Mouse (Mus musculus) brown adipose tissue, adult 24 weeks (tissue): Measurements from ENCODE around the gene Fzr1. TPM values are rescaled to one million over a fixed set of nuclear protein-coding genes. Genes with fewer than 3 reads are reported as not detected.
A peak's percentile ranks its signal among the peaks of the same experiment; 100 is the strongest.

ENCODE experiments used
- H3K27ac ChIP-seq: fragments of 200-500 bp; replicated peaks from 2 replicates; pipeline ENCODE4 v1.5.1; 2012; ENCODE audit warnings: low read depth, mild to moderate bottlenecking, low read length
- H3K4me1 ChIP-seq: fragments of 200-500 bp; 2 replicates; pipeline ENCODE4 v1.6.1; 2012; ENCODE audit warnings: low read length, mixed read lengths; ENCODE audit not compliant: control insufficient read depth, insufficient read depth, insufficient read length
- H3K4me3 ChIP-seq: fragments of 200-500 bp; 2 replicates; pipeline ENCODE4 v1.5.1; 2012; ENCODE audit warnings: low read depth, mild to moderate bottlenecking, low read length, moderate library complexity; ENCODE audit not compliant: insufficient read depth
- polyA plus RNA-seq: library from polyadenylated mRNA; stranded (reverse); fragments of >200 nt; gene quantifications from 2 replicates; pipeline ENCODE4 v1.2.4, GENCODE M21; 2012; ENCODE audit not compliant: missing spikeins, insufficient read depth, insufficient read length

Gene Fzr1
- polyA plus RNA-seq, 1 experiment: 9.3 TPM

DNA sequence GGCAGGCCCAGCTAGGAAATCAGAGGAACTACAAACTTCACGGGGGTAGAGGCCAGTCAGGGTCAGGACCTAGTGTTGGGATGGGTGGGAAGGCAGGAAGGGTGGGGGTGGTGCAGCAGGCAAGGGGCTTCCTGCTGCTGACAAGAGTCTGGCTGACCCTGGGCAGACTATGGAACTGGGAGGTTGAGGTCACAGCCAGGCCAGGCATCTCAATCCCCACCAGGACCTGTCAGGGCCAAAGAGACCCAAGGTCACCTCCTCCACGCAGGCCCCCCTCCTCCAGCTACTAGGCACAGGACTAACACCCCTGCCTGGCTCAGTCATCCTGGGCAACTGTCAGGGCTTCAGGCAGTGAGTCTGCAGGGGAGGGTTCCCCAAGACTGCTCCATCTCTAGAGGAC is 50.4 kb downstream of the Fzr1 start:
- Histone ChIP-seq H3K27ac (peak overlapping the region; percentile 64), H3K4me1 (peaks cover 30% of the 10 kb centered on the region), H3K4me3 (no peak overlapping the region)

DNA sequence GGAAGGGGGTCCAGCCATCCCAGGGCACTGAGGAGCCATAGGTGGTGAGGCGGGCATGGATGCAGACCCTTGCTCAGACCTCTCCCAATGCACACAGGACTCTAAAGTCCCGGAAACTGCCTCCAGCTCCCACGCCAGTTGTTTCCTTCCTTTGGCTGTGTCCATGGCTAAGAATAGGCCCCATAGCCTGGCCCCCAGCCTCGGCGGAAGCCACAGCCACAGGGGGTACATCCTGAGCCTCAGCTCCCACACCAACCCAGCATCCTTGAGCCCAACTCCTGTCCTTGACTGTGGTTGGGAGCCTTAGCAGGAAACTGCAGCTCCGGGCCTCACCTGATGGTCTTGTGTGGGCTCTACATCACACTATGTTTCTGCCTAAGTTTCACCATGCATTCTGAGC is 51.5 kb downstream of the Fzr1 start:
- peaks cover 32% of the 10 kb centered on the region for H3K4me1 ChIP-seq
- H3K4me3 ChIP-seq: peak overlapping the region; percentile 20; the same call in 1 of the 2 replicates
- H3K27ac ChIP-seq: peak overlapping the region; percentile 96

DNA sequence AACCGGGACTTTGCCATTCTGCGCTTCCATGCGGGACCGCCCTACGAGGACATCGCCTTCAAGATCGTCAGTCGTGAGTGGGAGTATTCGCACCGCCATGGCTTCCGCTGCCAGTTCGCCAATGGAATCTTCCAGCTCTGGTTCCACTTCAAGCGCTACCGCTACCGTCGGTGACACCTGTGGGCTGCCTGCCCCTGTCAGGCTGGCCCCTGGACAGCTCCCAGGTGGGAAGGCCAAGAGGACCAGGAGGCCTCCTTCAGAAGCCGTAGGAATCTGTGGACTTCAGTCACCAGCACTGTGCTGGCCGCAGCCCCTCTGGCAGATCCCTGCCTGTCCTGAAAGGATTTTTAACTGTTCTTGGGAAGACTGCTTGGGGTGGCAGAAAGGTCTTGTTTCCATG is 52.5 kb downstream of the Fzr1 start:
- H3K27ac ChIP-seq: peak overlapping the region; percentile 96
- H3K4me1 ChIP-seq: peaks cover 32% of the 10 kb centered on the region
- no peak overlapping the region for H3K4me3 ChIP-seq

DNA sequence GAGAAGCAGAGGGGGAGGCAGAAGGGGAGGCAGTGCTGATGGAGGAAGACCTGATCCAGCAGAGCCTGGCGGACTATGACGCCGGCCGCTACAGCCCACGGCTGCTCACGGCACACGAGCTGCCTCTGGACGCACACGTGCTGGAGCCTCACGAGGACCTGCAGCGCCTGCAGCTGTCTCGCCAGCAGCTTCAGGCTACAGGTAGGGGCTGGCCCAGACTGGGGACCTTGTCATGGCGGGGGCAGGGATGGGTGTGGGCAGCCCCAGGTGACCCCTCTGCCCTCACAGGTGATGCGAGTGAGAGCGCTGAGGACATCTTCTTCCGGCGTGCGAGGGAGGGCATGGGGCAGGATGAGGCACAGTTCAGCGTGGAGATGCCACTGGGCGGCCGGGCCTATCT is 53.1 kb downstream of the Fzr1 start:
- Histone ChIP-seq H3K27ac (no peak overlapping the region), H3K4me1 (peaks cover 29% of the 10 kb centered on the region), H3K4me3 (no peak overlapping the region)

DNA sequence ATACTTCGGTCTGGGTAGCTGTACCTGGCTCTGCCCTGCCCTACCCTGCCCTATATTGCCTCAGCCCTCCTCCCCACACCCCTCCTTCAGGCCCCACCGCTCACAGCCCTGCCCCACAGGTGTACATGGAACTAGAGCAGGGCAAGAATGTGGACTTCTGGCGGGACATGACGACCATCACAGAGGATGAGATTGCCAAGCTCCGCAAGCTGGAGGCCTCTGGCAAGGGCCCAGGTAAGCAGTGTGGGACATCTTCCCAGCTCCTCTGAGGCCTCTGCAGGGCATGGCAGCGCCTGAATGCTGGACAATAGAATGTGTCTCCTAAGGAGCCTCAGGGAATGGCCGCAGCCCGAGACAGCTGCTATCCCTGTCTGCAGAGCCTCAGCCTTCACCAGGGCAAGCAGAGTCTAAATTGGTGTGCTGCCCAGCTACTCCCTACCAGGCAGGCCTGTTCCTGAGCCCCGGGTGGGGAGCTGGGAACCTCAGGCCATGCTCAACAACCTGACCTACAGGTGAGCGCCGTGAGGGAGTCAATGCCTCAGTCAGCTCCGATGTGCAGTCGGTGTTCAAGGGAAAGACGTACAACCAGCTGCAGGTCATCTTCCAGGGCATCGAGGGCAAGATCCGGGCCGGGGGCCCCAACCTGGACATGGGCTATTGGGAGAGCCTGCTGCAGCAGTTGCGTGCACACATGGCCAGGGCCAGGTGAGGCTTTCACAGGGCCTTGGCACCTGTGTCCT is 54.4 kb downstream of the Fzr1 start:
- no peak overlapping the region for H3K4me3 ChIP-seq
- no peak overlapping the region for H3K27ac ChIP-seq
- peaks cover 25% of the 10 kb centered on the region for H3K4me1 ChIP-seq

DNA sequence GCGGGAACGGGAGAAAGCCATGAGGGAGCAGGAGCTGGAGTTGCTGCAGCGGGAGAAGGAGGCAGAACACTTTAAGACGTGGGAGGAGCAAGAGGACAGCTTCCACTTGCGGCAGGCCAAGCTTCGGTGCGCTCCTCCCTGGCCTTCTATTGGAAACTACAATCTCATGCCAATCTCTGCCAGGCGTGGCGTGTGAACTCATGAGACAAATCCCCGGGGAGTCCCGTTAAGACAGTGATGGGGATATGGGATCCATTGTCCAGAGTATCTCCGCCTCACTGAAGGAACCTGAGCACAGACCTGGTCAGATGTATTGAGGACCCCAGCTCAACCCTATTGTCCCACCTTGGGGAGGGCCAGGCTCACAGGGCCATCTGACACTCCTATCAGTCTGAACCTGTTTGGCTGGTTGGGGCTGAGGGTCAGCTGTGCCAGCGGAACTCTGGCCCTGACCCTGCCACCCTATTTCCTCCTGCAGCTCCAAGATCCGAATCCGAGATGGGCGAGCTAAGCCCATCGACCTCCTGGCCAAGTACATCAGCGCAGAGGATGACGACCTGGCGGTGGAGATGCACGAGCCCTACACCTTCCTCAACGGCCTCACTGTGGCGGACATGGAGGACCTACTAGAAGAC is 55.1 kb downstream of the Fzr1 start:
- Histone ChIP-seq H3K27ac (no peak overlapping the region), H3K4me3 (no peak overlapping the region)

DNA sequence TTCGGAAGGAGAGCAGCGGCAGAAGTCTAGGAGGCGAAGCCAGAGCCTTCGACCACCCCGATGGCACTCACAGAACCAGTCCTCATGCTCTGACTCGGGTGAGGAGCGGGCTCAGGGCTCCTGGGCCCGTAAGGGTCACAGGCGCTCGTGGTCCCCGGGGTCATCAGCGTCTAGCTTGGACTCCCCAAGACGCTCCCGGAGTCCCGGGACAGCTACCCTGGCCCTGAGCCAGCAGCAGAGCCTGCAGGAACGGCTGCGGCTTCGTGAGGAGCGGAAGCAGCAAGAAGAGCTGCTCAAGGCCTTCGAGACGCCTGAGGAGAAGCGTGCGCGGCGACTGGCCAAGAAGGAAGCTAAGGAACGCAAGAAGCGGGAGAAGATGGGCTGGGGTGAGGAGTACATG is 55.9 kb downstream of the Fzr1 start:
- H3K27ac ChIP-seq: no peak overlapping the region
- no peak overlapping the region; the same call in 1 of the 2 replicates for H3K4me3 ChIP-seq

More for the DNA sequence above, 55.1 kb downstream of the Fzr1 start:
- H3K4me1 ChIP-seq: peaks cover 19% of the 10 kb centered on the region

DNA sequence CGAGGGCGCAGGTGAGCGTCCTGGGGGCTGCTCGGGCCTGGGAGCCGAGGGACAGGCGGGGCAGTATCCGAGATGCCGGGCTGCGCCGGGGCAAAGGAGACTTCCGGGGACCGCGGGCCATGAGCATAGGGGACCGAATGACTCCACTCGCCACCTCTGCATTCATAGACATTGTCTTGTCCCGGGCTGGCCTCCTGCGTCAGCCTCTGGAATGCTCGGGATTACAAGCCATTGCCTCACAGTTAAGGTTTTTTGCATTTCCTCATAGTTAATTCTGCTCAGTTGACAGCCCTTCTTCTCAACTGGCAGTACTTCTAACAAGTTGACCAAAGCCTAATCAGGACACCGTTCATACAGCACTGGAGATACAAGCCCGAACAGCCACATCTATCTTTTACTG is 56.9 kb downstream of the Fzr1 start:
- peaks cover 13% of the 10 kb centered on the region; the same call in 1 of the 2 replicates for H3K4me1 ChIP-seq
- H3K27ac ChIP-seq: peak overlapping the region; percentile 50
- peak overlapping the region; percentile 84 for H3K4me3 ChIP-seq

More for the DNA sequence above, 55.9 kb downstream of the Fzr1 start:
- H3K4me1 ChIP-seq: peaks cover 18% of the 10 kb centered on the region

DNA sequence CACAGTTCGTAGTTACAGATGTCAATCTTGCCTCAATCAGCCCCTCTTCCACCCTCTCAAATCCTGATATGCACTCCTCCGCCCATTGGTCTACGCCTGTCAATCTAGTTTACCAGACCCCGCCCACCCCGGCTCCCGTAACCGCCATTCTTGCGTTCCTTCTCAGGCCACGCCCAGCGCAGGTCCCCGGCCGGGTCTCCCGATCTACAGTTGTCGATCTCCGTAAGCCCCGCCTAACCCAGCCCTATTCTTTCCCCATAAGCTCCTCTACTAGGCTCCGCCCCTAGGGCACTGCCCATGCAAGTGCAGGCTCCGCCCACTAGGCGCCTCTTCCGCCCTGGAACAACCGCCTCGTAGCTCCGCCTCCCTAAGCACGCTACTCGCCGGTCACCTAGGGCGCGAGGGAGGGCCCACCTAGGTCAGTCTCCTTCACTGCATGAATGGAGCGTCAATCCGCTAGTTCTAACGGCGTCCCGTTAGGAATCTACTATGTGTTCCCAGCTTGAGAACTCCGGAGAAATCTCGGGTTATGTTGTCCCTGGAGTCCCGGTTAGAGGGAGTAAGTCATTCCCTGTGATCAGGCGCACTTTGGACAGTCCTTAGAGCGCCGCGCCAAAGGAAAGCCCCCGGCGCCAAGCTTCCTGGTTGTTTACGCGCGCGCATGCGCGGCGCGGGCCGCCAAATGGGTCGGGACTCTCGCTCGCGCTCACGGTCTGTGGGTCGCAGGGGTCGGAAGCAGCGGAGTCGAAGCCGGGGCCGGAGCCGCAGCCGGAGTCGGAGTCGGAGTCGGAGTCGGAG is 57.6 kb downstream of the Fzr1 start, which contains the start of gene Cactin:
Gene Cactin, plus strand, starts transcription at position 554 of the 798 bp plus-strand sequence.
- peak within 1 kb of the TSS; percentile 84 for H3K4me3 ChIP-seq
- peak within 1 kb of the TSS; percentile 97 for H3K27ac ChIP-seq
- H3K4me1 ChIP-seq: peaks cover 13% of the 10 kb centered on the region; the same call in 1 of the 2 replicates

DNA sequence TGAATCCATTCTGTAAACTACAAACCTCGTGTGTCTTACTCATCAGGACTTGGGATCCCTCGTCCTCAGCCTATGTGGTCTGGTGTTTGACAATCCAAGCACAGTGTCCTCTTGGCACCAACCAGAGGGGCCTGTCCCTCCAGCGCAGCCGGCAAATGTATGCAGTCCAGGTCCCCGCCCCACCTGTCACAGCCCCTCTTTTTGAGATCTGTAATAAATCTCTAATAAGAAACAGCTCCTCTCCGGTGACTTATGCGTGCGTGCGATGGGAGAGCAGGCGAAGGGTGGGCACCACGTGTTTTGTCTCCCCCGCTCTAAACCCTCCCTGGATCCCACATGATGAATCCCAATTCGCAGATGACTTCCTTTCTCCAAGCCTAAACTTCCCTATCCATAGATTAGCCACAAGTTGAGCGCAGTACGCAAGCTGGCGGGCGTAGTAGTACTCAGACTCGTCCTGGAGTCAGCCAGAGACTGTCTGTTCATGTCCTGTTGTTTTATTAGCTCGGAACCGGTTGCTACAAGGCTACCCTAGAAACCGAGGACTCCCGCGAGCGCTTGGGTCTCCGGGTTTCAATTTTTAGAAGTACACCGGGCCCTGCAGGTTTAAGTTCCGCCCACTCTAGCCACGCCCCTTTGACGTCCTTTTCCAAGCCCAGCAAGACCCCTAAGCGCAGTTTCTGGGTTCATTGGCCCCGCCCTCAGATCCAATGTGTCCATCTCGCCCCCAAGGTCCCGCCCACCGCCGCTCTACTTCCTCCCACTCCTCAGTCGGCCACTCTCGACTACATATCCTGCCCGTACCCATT is 58.4 kb downstream of the Fzr1 start:
- peak overlapping the region; percentile 60 for H3K4me3 ChIP-seq
- peaks cover 13% of the 10 kb centered on the region; the same call in 1 of the 2 replicates for H3K4me1 ChIP-seq
- H3K27ac ChIP-seq: peak overlapping the region; percentile 78

DNA sequence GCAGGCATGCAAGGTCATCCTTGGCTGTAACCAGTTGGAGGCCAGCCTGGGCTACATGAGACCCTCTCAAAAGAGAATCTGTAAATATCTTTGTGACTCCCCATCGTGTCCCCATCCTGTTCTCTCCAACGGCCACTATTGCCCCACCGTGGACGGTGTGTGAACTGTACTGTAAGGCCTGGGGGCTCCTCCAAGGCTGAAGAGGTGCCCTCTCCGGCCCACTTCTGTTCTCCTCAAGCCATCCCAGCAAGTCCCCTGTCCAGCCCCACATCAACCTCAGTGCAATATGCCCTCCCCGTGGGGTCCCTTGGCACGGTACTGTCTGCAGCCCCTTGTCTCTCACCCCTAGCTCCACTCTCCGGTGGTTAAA is 59.0 kb downstream of the Fzr1 start:
- Histone ChIP-seq H3K27ac (peak overlapping the region; percentile 78), H3K4me3 (peak overlapping the region; percentile 60), H3K4me1 (peaks cover 13% of the 10 kb centered on the region; the same call in 1 of the 2 replicates)

DNA sequence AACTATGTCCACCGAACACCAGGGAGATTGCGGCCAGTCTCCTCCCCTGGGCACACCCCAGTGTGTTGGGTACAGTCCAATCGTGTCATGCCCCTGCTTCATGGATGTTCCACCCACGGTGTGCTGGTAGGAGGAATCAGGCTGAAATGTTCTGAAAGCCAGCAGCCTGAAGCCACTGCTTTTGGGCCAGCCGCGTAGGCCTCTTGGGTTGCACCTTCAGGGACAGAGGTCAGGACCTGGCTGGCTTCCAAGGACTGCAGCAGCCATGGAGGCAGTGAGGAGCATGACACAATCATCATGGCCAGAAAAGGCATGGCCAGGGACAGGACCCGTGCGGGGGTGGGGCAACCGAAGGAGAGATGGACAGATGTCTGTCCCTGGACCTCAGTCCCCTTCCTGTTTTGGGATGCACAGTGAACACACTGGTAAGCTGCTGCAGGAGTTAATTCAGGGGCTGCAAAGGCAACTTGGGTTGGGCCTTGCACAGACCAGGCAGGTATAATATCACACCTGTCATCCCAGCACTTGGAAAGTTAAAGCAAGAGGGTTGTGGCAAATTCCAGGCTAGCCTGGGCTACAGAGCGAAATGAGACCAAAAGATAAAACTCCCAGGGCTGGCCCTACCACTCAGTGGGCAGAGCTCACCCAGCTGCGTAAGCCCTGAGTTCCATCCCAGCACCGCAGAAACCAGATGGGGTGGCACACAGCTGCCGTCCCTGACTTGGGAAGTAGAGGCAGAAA is 59.6 kb downstream of the Fzr1 start:
- Histone ChIP-seq H3K4me3 (no peak overlapping the region), H3K4me1 (peaks cover 13% of the 10 kb centered on the region; the same call in 1 of the 2 replicates), H3K27ac (peak overlapping the region; percentile 78; the same call in 1 of the 2 replicates)

DNA sequence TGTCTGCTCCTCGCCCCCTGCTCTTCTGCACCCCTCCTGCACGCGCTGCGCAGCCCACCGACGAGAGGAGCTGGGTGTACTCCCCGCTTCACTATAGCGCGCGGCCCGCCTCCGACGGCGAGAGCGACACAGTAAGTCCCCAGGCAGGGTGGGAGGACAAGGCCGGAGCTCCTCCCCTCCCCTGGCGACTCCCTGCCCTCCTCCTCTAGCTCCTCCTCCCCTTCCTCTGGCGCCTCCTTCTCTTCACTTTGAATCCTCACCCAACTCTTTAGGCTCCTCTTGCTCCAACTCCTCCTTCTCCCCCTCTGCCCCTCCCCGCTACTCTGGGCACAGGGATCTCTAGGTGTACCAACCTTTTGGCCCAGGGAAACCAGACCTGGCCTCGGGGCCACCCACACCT is 61.0 kb downstream of the Fzr1 start:
- Histone ChIP-seq H3K4me3 (peak overlapping the region; percentile 38; the same call in 1 of the 2 replicates), H3K27ac (no peak overlapping the region), H3K4me1 (peaks cover 13% of the 10 kb centered on the region; the same call in 1 of the 2 replicates)
